Mouse (Mus musculus) gastrocnemius, adult 8-10 months (tissue): ENCODE results near the gene Rab25. TPM values are rescaled to one million over a fixed set of nuclear protein-coding genes. Genes with fewer than 3 reads are reported as not detected.
A peak's percentile ranks its signal among the peaks of the same experiment; 100 is the strongest.

Source experiments
- DNase-seq, 2 experiments: peaks; one replicate each; pipeline ENCODE4 v3.0.0; 2022; ENCODE audit warnings: low spot score in 2 of 2
- total RNA-seq, 4 experiments: library from RNA; stranded (reverse); gene quantifications; 2 replicates each; pipeline ENCODE4 v1.2.4; 2022

Gene Rab25
- total RNA-seq, 4 experiments from 2014 or later: not detected

DNA sequence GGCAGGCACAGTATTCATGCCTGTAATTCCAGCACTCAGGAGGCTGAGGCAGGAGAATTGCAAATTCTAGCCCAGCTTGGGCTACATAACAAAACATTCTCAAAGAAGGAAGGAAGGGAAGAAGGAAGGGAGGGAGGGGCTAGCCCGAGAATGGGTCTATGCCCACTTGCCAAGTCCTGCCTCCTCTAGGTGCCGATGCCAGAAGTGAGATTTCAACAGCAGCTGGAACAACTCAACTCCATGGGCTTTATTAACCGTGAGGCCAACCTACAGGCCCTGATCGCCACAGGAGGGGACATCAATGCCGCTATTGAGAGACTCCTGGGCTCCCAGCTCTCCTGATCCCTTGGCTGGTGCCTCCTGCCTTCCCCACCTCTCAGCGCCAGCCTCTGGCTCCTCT is 19.8 kb upstream of the Rab25 start:
- DNase-seq: no peak

DNA sequence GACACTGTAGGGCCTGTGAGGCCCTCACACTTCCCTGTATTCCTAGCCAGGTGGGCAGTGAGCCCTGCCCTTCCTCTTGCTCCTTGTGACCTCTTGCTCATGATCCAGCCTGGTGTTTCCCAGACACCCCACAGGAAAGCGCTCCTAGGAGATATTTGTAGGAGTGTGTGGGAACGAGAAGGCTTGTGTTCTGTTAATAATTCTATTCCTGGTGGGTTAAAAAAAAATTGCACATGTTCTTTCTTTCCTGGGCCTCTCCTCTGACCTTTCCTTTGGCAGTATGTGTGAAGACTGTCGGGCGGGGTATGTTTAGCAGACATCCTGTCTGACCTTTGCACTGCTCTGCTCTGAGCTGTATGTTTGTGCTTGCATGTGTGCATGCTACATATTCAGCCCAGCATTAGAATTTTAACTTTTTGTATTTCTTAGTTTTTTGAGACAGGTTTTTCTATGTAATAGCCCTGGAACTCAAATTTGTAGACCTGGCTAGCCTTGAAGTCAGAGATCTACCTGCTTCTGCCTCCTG is 18.5 kb upstream of the Rab25 start:
- DNase-seq: no peak

- DNase-seq: no peak
Measured at GRCm38 (mm10) chr3:88566116-88566515, 18.0 kb upstream of the Rab25 start.

GRCm38 (mm10) chr3:88563966-88564365 is 15.9 kb upstream of the Rab25 start:
- no peak for DNase-seq

DNA sequence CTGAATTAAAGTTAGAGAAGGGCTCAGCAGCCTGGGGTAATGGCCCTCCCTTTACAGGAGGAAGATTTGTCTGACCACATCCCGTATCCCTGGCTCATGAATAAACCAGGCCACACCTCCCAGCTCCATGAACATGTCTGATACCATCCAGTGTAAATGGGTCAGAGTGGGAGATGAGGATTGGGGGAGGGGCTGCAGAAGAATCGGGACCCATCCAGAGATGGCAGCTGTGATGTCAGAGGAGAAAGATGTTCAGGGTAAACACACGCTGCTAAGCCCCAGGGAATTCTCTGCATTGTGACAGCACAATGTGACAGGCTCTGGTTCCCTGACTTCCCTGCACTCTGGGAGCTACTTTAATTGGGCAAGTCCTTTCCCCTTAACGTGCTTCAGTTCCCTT is 15.3 kb upstream of the Rab25 start:
- DNase-seq: no peak

DNA sequence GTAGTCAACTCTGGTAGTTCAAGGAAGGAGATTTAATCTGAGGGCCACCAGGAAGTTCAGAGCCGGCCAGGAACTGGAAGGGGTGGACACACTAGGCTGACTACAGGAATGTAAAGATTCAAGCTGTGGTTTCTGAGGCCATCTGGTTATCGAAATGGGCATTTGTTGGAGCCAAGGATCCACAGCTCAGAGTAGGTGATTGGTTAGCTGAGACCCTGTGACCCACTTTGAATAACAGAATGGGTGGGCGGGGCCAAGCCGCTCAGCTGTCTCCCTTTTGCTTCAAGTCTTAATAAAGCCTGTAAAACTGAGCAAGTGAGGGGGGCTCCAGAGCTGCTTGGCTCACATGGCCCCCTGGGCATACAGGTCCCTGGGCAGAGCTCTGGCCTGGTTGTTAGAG is 13.9 kb upstream of the Rab25 start:
- DNase-seq: no peak

- no peak for DNase-seq
Measured at GRCm38 (mm10) chr3:88559596-88559995, 11.5 kb upstream of the Rab25 start.

DNA sequence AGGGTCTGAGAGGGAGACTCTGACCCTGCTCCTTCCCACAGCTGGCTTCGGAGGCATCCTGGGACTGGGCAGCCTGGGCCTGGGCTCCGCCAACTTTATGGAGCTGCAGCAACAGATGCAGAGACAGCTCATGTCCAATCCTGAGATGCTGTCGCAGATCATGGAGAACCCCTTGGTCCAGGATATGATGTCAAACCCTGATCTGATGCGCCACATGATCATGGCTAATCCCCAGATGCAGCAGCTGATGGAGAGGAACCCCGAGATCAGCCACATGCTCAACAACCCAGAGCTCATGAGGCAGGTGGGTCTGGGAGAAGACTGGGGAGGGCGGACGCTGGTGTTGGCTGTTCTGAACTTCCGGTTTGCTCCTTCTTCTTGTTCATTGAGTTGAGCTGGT is 8.5 kb upstream of the Rab25 start:
- no peak for DNase-seq

DNA sequence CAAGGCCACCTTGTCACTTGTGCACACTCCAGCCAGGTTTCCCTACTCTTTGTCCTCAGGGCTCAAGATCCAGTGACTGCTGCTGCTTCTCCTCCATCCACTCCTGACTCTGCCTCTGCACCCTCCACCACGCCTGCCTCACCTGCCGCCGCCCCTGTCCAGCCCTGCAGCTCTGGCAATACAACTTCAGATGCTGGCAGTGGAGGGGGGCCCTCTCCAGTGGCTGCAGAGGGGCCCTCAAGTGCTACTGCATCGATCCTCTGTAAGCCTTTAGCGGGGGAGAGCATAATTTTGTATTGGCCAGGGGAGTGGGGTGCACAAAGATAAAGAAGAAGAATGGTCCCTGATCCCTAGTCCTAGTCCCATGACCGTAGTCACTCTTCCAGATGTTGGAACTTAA is 7.6 kb upstream of the Rab25 start:
- DNase-seq: no peak

DNA sequence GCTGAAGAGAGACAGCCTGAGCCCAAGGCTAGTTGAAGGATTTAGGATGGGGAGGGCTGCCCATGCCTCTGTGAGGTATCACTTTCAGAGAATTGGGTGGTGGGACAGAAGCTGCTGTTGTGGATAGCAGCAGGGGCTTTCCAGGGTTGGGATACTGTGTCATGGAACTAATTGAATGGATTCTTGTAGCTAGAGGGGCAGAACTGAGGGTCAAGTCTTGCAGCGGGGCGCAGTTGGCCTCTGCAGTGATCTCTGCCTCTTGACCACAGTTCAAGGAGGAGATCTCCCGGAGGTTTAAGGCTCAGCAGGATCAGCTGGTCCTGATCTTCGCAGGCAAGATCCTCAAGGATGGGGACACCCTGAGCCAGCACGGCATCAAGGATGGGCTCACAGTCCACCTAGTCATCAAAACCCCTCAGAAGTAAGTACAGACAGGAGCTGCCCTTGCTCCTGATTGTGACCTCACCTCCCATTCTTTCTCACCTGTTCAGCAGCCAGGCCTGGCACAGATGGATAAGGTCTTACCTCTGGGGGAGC is 7.0 kb upstream of the Rab25 start:
- no peak for DNase-seq

GRCm38 (mm10) chr3:88553880-88554586 is 5.9 kb upstream of the Rab25 start:
- DNase-seq: no peak

DNA sequence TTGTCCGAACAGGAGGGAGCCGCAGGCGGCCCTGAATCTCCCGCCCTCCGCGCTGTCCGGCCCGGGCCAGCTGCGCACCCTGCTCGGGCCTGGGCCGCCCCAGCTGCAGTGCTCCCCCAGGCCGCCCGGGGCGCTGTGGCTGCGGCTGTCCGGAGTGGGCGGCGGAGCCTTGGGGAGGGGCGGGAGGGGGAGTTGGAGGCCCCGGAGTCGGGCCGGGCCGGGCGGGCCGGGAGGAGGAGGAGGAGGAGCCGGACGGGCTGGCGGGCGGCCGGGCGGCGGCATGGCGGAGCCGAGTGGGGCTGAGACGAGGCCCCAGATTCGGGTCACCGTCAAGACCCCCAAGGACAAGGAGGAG is 5.4 kb upstream of the Rab25 start, which contains the start of gene Ubqln4:
TSS of gene Ubqln4 (plus strand) at position 234 of the 355 bp plus-strand sequence.
- DNase-seq: peak; percentile 91

- DNase-seq: peak; percentile 98 to 99
Measured at GRCm38 (mm10) chr3:88552676-88553524, 4.8 kb upstream of the Rab25 start, which contains the start of gene Lamtor2. Gene Lamtor2, minus strand, starts transcription at chr3:88553074.

- DNase-seq: no peak
Measured at GRCm38 (mm10) chr3:88552082-88552645, 4.1 kb upstream of the Rab25 start.

- DNase-seq: no peak
Measured at GRCm38 (mm10) chr3:88551586-88551985, 3.5 kb upstream of the Rab25 start.

DNA sequence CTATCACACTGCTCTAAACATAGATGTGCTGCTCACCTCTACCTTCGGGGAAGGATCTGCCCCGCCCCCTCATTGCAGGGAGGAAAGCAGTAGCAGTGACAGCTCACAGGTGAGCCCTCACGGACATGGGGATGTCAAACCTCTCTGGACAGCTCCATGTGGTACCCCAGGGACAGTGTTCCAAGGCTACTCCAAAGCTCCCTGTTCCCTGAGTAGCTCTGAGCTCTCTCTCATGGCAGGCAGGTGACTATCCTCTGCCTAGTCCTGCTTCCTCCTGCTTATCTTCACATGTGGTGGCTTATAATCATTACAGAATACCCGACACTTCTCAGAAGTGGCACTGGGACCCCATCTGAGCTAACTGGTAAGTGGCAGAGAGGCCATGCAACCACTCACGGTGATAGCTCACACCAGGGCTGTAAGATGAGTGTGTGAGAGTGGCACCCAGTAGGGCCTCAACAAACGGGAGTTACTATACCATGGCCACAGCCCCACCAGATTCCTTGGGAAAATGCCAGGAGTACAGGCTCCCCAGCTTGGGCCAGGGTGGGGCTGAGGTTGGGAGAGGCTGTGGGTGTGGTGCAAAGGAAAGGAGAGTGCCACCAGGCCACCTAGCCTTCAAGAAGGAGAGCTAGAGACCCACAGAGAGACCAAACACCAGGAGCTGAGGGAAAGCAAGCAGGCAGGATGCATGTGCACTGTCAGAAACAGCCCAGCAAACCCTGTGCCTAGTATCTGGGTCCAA is 1.3 kb downstream of the Rab25 start:
- no peak for DNase-seq

DNA sequence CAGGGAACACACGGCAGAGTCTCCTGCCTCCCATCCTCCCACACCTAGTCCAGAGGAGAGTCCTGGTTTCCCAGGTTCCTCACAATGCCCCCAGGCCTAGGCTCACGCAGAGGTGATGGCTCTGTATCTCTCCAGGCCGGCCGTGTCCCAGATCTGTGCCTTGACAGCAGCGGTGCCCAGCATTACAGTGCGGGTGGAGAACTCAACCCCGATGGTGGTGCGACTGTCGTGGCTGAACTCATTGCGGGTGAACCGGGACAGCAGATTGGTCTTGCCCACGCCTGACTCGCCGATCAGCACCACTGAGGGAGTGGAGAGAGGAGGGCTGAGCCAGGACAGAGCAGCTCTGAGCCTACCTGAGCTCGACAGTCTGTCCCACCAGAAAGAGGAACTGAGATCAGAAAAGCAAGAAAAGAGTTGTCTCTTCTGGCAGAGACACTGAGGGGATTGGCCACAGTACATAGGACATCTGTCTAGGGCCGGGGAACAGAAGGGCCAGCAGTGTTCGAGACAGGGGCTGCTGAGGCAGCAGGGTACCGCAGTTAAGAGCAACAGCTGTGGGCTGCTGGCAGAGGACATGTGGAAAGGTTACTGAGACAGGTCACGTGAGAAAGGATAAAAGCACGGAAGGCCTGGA is 3.0 kb downstream of the Rab25 start:
- no peak for DNase-seq

DNA sequence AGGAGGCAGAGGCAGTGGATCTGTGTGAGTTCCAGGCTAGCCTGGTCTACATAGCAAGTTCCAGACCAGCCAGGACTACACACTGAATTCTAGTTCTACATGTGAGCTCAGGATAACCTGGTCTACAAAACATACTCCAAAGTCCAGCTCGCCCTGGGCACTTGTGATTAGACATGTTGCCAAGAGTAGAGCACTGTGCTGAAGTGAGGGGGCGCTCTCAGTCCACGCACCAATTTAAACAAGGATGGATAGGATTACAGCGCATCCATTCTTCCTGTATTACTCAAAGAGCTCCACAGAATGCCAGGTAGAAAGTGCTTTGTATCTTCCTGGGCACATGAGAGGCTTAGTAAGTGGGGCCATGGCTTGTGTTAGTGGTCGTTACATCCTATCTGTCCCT is 3.6 kb downstream of the Rab25 start:
- no peak for DNase-seq

- DNase-seq: no peak
Measured at GRCm38 (mm10) chr3:88543651-88544410, 4.3 kb downstream of the Rab25 start.

- DNase-seq: no peak
Measured at GRCm38 (mm10) chr3:88543174-88543573, 4.9 kb downstream of the Rab25 start.
